Mouse (Mus musculus) monocyte, adult 2 months (primary cell): ENCODE results near the gene Atf5.

Source experiments
- DNase-seq, 2 experiments: peaks; one replicate each; pipeline ENCODE4 v3.0.0; 2022; ENCODE audit warnings: low spot score in 2 of 2, low read depth in 1 of 2

Atf5 gene

DNA sequence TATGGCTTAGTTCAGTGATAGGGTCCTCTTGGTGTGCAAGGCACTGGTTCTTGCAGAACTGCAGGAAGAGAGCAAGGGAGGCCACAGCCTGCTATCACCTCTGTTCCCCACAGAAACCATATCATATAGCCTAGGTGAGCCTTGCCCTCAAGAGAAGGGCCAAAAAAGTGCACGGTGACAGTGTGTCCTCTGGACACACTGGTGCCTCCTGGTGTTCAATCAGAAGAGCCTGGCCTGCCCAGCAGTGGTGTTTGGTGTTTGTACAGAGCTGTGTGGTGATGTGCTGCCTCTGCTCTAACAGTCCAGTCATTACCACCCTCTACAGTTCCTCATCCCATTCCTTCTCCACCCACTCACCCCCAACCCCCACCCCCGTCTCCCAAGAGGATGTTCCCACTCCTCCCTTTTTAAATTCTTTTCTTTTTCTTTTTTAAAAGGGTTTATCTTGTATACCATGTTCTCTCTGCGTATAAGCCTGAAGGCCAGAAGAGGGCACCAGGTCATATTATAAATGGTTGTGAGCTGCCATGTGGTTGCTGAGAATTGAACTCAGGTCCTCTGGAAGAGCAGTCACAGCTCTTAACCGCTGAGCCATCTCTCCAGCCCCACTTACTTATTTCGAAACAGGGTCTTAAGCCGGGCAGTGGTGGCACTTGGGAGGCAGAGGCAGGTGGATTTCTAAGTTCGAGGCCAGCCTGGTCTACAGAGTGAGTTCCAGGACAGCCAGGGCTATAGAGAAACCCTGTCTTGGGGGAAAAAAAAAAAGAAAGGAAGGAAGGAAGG, 5.4 kb upstream of the Atf5 start:
- no peak for DNase-seq

DNA sequence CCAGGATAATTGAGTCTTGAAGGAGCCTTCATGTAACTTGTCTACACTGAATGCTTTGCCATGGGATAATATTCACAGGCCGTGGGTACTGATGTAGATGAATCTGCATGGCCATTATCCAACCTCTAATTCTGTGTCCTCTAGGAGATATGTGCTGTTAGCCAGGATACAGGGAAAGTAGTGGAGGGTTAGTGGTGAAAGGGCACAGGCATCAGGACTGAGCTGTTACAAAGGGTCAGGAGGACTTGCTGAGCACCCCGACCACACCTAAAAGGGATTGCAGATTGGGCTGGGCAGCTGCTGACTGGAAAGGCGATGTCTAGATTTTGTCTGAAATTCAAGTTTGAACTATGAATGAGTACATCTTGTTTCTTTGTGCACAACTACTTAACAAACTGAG, 4.1 kb upstream of the Atf5 start:
- DNase-seq = no peak

DNA sequence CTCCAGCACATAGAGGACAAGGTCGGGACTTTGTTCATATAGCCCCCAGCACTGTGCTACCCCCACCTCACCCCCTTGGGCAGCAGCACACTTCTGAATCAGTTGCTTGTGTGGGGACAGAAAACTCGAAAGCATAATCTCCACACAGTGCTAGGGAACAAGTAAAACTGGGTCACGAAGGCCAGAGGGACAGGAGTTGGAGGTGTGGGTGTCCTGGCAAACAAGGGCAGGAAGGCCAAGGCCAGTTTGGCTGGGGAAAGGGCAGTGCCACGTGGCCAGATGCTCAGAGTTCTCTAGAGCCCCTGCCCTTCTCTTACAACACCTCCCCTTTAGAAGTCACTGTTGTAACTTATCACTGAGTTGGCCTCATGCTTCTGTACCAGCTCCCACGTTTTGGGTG, 3.4 kb upstream of the Atf5 start:
- DNase-seq = no peak

DNA sequence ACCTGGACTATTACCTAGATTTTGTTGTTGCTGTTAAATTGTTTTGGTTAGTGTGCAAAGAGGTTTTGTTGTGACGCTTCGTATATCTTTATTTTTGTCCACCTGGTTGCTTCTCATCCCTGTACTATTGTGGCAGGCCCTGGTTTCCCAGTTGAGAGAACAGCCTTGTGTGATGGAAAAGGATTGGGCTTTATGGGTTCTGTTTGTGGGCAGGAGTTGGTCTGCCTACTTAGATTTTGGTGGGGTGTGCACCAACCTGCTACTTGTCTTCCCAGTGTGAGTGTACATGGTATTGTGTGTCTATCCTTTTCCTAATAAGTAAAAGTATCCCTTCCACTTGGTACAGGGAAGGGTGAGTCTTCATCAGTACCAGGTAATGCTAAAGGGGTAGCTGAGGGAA, 2.9 kb upstream of the Atf5 start:
- no peak for DNase-seq

DNA sequence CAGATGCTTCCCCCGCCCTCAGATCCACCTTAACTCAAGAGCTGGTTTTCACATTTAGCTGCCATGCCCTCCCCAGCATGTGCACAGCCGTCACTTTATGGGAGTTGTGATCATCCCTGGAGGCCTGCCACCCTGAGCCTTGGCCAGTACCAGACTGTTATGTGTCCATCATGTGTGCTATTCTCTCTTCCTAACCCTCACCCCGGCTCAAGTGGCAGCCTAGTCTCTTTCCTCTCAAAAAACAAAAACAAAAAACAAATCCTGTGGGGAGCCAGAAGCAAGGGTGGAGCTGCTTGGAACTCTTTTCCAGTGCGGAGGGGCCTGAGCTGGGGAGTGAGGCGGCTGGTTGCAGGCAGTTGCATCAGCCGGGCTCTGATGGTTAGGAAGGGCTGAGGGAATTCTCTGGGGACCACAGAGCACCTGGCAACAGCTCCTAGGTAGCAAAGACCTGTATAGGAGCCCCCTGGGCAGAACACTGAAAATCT, 2.3 kb upstream of the Atf5 start:
- DNase-seq = no peak

DNA sequence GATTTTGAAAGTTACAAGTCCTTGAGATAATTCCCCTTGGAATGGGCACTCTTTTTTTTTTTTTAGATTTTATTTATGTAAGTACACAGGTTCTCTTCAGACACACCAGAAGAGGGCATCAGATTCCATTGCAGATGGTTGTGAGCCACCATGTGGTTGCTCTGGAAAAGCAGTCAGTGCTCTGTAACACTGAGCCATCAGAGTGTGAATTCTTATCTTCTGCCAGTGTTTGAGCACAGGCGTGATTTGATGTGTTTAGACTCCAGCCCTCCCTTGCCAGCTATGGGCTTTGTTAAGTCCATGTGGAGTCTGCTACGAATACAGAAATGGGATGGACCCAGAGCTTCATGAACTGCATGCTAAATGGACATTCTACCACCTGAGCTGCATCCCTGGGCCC, 1.7 kb upstream of the Atf5 start:
- DNase-seq = no peak

DNA sequence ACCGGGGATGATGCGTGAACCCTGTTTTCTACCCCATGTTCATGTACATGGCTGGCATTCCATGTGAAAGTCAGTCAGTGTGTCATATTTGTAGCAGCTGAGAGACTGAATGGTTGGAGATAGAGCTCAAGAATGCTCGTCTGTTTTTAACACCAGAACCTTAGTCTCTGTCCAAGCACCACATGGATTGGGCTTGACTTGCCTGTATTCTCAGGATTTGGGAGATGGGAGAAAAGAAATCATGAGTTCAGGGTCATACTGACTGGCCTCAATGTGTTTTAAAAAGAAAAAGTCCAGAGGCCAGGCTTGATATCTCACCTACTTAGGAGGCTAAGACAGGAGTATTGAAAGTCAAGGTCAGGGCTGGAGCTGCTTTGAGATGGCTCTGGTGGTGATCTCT, 983 bp upstream of the Atf5 start:
- DNase-seq = no peak

DNA sequence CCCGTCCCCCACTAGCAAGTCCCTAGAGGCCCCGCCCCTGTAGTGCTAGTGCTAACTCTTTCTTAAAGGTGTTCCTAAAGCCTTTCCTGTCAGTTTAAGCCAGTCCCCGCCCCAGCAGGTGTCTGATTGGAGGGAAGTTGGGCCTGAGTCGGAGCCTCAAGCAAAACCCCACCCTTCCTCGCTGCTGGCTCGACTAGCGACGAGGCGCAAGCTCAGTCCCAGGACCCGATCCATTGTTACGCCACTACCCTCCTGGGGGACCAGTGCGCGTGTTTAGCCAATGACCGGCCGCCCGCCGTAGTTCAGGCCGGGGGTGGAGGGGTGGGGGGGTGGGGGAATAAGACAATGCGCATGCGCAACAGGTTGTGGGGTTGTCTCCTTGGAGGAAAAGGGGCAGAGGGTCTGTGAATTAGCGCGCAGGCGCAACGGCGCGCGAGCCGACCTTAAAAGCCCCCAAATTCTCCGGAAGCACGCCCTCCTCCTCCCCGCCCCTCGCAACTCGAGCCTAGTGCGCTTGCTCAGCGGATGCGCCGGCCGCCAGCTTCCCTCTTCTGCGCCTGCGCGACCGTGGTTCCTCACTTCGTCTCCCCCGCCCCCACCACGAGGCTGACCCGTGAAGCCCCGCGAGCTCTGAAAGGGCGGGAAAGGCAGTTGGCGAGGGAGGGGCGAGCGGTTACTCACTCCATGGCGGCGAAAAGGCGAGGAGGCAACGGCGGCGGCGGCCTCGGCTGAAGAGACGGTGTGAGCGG, 563 bp downstream of the Atf5 start, which contains the start of the genes Nup62 and Il4i1:
Nup62 (plus strand) TSS at position 368 of the 749 bp plus-strand sequence.
Il4i1 (plus strand) TSS at position 667 of the 749 bp plus-strand sequence.
- peak; percentile 95 to 97 for DNase-seq

DNA sequence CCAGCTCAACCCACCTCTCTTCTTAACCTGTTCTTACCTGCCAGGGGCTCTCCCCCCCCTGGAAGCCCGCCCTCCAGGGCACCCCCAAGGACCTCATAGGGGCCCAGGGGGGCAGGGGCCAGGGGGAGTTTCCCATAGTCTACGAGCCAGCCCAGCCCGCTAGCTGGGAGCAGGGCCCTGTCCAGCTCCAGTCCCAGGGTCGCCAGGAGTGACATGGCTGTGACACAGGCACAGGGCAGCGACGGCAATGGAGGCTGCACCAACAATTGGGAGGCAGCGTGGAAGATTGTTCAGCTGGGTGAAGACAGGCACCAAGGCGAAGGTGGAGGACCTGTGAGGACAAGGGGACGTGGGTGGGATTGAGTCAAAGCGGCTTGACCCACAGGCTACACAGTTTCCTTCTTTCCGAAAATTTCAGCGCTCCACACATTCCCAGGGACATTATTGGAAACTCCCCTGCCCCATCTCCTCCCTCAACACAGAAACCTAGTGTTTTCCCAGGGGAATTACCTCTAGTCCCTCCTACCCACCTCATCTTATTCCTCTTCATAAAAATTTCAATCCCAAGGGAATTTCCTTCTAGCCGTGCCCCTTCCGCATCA, 1.4 kb downstream of the Atf5 start:
- DNase-seq = no peak

DNA sequence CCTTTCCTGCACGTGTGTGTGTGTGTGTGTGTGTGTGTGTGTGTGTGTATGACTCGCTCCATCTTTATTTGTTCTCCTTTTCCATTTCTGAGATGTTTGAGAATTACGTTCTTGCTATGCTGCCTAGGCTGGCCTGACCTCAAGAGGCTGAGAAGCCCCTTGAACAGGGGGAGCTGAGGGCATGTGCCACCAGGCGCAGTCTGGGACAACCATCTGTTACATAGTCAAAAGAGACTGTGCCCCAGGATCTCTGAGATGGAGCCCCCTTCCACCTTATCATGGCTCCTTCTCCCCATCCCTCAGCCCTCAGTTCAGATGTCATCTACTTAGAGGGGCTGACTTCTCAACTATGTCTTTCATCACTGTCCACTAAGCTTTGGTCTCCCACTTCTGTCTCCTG, 2.0 kb downstream of the Atf5 start:
- no peak for DNase-seq

DNA sequence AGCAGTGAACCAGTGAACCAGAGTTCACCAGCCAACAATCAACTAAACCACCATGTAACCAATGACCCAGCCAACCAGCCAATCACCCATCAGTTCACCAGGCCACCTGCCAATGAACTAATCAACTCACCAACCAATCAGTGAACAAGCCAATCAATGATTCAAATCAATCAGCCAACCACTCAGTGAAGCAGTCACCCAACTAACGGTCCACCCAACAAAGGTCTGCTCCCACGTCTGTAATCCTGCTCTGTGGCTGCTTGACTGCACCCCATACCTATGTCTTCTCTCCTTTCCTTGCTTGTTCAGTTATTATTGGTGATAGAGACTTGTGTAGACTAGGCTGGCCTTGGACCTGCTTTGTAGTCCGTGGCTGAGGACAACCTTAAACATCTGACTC, 2.5 kb downstream of the Atf5 start:
- no peak for DNase-seq

DNA sequence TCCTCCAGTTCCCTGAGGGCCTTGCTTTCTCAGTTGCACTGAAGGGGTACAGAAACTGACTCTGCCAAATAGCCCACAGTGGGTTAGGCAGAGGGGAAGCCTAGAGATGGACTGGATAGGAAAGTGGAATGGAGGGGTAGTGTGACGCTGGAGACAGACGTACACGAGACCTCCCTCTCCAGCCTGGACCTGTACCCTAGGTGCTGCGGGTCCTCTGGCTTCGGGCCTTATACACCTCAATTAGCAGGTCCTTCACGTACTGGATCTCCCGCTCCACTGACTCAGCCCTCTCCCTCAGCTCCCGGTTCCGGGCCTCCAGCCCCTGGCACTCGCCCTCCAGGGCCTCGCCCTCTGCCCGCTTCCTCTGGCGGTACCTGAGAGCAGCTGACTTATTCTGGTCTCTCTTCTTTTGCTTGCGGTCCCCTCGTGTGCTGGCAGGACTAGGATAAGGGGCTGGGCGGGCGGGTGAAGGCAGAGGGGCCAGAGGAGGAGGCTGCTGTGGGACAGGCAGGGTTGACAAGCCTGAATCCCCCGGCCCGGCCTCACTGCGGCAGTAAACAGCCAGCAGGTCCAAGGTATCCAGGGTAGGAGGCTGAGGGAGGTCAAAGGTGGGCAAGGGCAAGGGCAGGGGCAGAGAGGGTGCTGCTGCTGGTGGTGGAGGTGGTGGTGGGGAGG, 3.7 kb downstream of the Atf5 start:
- no peak for DNase-seq

DNA sequence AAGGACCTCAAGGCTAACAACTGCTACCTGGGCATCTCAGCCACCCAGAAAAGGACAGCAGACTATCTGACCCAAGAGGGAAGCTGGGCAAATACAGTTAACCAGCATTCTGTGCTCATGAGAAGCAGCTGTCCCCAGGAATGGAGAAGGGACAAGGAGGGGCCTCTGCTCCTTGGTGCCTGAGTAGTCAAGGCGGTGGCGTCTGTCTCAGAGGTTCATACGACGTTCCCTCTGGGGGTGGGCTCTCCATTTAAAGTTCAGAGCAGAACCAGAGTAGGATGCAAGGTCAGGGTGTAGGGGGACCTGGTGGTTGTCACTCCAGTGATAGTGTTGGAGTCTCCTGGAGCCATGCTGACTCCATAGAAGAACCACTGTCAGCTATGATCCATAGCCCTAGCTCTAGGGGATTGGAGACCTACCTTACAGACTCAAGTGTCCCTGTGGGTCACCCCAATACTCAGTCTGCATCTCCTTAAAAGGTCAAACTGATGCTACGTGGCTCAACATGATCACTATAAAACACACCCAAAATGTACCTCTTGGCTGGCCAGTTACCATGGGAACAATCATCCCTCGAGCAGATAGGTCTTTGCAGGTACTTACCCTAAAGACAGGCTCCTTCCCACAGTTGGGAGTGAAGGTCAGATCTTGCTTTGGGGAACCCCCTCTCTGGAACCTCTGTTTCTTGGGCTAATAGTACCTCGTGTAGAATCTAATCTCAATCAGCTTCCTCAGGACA, 5.5 kb downstream of the Atf5 start:
- DNase-seq = no peak

DNA sequence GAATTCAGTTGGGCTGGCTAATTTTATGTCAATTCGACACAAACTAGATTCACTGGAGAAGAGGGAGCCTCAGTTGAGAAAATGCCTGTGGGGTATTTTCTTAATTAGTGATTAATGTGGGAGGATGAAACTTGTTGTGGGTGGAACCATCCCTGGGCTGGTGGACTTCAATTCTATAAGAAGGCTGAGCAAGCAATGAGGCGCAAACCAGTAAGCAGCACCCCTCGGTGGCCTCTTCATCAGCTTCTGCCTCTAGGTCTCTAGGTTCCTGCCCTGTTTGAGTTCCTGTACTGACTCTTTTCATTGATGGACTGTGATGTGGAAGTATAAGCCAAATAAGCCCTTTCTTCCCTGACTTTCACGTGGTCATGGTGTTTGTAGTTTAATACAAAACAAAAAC, 6.1 kb downstream of the Atf5 start:
- DNase-seq = no peak

DNA sequence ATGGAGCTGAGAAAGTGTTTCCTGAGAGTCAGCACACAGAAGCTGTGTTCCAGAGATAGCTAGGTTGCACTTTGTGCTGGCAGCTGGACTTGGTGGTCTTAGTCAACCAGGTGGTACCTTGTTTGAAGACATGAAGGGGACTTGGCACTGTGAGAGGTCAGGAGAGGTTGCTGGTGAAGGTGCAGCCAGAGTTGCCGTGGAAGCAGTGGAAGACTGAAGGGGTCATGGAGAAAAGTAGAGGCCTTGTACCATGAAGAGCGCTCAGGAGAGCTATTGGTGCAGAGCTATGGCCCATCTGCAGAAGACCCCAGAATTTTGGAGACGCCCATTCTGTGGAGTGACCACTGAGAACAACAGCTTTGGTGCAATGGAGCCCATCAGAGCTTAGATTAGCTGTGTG, 7.0 kb downstream of the Atf5 start:
- DNase-seq = no peak

DNA sequence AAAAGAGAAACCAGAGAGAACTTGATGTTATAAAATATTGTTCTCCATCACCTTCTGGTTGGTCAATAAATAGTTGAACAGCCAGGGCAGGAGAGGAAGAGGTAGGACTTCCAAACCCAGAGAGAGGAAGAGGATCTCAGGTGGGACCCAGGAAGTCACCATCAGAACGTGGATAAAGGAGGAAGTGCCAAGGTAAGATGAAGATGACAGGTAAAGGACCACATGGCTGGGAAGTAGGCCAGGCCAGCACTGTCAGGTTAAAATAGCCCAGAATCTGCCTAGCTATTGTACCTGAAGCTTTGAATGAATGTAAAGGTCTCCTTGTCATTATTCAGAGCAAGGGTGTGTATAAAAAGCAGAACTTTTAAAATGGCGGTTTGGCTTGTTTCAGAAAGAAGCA, 7.5 kb downstream of the Atf5 start:
- no peak for DNase-seq

DNA sequence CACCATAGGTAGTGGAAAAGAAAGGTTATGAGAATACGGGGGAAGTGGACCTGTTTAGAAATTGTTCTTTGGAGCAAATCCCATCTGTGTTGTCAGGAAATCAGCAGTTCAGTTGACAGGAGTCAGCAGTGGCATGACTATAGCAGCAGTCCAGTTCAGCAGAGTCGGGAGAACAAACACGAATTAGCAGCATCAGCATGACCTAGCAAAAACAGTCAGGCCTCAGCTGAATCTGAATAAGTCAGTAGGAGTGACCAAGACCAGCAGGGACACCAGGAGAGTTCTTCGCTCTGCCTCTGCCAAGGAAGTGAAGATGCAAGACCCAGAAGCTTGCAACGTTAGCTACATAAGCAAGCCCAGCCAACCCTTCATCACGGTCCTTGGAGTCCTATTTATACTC, 23.7 kb downstream of the Atf5 start:
- no peak for DNase-seq

DNA sequence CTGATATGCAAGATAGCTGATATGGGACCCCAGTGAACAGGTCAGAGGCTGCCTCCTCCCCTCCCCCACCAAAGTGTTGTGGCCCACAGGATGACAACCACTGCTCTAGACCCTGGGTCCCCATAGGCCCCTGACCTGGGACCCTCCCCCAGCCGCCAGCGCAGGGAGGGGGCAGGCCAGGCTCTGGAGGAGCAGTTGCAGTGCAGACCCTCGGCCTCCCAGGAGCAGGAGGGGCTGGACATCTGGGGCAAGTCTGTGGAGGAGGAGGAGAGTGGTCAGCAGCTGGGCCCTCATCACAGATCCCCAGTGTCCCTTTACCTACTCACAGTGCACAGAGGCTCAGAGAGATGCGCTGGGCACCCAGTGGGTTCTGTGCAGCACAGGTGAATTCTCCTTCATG, 26.4 kb downstream of the Atf5 start:
- DNase-seq = no peak

DNA sequence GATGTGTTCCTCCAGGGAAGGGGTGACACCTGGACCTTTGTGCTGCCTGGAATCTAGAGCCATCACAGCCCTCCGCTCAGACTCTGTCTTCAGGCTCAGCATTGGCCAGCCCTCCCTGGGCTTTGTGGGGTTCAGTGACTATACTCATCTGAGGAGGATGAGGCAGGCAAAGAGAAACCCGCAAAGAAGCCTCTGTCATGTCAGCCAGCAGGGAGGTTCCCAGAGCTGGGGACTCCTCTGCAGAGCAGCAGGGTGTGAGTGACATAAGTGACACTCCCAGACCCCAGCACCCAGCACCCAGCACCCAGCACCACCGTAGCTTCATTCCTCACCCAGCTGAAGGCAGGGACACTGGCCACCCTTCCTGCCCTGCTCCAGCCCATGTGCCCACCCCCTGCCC, 26.9 kb downstream of the Atf5 start:
- no peak for DNase-seq

DNA sequence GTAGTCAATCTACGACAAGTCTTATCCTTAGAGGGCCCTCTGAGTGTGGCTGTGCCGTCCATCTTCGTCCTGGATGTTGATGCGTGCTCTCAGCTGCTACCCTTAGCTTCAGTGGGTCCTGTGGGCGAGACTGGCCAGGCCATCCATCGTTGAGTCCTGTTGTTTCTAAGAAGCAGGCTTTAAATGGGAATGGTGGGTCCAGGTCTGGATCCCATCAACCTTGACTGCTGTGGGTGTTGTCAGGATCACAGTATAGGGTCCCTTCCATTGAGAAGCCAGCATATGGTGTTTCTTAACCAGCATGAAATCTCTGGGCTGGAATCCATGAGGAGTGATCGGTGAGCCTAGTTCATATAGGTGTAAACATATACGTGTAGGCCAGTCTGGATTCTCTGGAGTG, 36.4 kb downstream of the Atf5 start:
- no peak for DNase-seq
